Mouse (Mus musculus) adrenal gland, adult 18-20 months (tissue): ENCODE measurements around the gene Ppfia3. TPM values are rescaled to one million over a fixed set of nuclear protein-coding genes. Genes with fewer than 3 reads are reported as not detected.
"Not testable (repeated sequence)": the region's sequence is repeated elsewhere in the genome, so short reads cannot be mapped to it uniquely, and the experiment has no call there.

Experiments
- DNase-seq, 2 experiments: peaks; one replicate each; pipeline ENCODE4 v3.0.0; 2021 to 2022; ENCODE audit warnings: low spot score in 2 of 2
- long read RNA-seq, 2 experiments: library from polyadenylated mRNA; stranded (forward); transcript quantifications; one replicate each; pipeline ENCODE4 v2.0.0; 2021
- total RNA-seq, 2 experiments: library from RNA; stranded (reverse); gene quantifications; 1 replicate in 1 of 2; 2 replicates in 1 of 2; pipeline ENCODE4 v1.2.3; 2021

The Ppfia3 gene
- total RNA-seq = 1 to 10 TPM; 1.7 to 3.2 TPM
- long read RNA-seq, experiment 1 = 0 reads
- long read RNA-seq, experiment 2 = 0 reads

DNA sequence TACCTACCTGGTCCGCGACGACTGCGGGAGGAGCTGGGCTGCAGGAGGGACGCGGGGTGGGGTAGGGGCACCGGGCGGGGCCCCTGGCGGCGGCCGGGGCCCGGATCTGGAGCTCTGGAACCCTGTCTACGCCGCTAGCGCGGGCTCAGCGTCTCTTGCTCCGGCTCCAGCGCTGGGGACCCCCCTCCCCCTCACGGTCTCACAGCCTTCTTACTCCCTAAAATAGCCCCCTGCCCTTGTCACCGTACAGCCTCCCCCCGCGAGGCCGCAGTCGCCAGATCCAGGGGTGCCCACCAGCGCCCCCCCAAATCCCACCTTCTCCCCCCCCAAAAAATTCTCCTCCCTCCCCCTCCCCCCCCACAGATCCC is at the start of gene Ppfia3:
Ppfia3 (minus strand) TSS at position 368 of the 368 bp plus-strand sequence.
- no peak for DNase-seq

DNA sequence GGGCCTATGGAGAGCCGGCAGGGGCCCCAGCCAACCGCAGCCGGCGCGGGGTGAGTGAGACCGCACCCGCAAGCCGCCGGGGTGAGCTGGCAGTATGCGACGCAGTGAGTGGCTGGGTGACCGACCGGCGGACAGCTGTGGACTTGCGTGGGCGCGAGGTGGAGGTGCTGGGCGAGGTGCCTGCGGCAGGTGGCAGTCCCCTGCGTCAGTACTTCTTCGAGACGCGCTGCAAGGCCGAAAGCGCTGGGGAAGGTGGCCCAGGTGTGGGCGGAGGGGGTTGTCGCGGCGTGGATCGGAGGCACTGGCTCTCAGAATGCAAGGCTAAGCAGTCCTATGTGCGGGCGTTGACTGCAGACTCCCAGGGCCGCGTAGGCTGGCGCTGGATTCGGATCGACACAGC is 48.8 kb upstream of the Ppfia3 start:
- no peak for DNase-seq

DNA sequence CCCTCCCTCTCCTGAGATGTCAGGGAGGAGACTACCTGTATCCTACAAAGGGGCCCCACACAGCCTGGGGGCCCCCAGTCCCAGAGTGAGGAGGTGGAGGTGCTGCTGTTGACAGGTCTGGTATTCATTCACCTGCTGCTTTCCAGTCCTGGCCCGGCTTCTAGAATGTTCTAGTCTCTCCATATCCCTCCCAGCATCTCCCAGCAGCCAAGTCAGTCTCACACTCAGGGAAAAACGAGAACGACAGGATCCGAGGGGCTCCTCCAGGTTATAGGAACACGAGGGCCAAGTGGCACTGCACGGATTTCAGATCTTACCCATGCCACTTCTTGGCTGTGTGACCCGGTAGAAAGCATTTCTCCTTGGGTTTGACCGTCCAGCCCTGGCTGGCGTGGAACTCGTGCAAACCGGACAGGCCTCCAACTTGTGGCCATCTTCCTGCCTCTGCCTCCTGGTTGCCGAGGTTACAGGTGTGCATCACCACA is 48.0 kb upstream of the Ppfia3 start:
- DNase-seq = no peak

DNA sequence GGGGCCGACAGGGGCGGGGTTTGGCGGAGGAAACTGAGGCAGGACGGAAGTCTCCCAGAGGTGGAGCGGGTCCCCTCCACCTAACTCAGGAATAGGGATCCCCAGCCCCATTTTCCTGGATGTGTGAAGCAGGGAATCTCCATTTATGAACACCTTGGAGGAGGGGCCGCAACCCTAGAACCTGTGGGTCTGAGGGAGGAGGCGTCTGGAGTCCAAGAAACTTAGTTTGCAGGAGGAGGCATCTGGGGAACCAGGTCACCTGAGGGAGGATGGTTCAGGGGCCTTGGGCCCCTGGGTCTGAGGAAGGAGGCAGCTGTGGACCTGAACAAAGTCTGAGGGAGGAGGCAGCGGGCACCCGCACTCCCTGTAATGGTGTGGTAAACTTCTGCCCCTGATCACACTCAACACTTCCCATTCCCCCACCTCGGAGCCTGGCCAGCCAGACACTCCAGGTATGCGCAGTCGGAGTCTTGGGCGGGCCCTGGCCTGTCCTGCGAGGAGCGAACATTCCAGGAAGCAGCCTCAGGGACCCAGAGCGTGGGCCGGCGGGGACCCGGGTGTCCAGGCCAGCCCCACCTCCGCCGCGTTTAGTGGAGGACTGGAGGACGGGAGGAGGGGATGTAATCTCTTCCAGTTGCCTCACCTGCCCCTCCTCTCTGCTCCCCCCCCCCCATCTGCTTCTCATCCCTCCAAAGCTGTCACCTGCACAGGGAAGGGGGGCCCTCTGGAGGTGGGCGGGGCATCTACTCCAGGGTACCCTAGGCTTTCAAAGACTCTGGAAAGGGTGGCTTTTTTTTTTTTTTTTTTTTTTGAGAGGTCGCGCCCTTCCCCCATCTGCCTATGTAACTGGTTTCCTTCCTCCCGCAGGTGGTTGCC is 47.3 kb upstream of the Ppfia3 start:
- DNase-seq = no peak

DNA sequence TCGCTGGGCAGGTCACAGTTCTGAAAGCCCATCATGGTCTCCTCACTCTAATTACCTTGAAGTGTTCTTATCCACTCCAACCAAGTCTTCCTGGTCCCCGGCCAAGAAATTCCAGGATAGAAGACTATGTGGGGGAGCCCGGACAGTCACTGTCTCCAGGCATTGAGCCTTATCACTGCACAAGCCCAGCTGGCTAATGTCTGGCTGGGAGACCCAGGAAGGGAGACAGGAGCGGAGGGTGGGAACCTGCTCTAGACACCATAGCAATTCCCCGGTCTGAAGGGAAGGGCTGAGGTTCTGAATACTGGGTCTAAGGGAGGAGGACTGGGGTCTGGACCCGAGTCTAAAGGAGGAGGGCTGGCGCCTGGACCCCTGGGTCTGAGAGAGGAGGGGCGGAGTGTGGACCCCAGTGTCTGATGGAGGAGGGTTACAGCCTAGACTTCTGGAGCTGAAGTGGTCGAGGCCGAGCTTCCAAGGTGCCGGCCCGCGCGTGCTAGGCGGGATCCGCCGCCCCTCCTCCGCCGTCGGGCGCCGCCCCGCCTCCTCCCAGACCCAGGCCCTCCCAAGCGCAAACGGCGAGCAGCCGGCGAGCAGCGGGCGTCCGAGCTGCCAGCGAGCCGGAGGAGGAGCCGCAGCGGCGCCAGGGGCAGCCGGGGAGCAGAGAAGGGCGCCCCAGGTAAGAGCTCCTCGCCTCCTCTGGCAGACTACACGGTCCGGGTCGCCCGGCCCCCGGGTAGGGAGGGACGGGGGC is 46.5 kb upstream of the Ppfia3 start, which contains the start of gene Ntf5:
Ntf5 (plus strand) TSS at position 583 of the 751 bp plus-strand sequence.
- DNase-seq = no peak

DNA sequence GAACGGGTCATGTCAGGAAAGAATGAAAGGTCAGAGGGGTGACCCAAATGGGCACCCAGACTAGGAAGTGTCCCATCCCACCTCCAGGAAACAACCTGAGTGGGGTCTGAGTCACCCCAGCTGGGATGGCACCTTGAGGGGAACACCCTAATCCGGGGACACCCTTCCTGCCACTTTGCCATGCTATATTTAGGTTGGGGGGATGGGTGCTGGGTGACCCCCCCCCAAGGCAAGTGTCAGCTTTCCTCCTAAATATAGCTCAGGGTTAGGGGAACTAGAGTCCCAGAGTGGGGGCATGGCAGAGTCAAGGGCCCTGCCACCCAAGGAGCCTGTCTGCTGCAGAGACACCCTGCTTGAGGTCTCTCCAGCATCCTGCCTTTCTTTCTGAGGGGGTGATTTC is 45.6 kb upstream of the Ppfia3 start:
- no peak for DNase-seq

DNA sequence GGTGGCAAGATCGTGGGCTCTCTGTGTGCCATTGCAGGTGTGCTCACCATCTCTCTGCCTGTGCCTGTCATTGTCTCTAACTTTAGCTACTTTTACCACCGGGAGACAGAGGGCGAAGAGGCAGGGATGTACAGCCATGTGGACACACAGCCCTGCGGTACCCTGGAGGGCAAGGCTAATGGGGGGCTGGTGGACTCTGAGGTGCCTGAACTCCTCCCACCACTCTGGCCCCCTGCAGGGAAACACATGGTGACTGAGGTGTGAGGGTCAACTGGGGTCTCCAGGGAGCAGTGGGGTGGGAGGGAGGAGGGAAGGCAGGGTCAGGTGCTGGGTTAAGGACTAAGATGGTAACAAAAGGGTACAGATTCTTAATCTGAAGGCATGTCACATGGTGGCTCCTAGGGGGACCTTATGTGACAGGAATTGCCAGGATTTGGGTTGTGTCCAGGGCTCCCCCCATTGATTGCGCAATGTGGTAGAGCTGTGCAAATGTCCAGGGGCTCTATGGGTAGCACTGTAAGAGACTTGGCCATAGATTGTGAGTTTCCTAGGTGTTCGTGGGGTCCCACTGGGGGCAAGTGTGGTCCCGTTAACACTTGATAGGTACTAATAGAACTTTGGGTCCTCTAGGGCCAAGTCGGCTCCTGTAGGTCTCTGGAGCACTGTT is 42.8 kb upstream of the Ppfia3 start:
- DNase-seq = no peak

DNA sequence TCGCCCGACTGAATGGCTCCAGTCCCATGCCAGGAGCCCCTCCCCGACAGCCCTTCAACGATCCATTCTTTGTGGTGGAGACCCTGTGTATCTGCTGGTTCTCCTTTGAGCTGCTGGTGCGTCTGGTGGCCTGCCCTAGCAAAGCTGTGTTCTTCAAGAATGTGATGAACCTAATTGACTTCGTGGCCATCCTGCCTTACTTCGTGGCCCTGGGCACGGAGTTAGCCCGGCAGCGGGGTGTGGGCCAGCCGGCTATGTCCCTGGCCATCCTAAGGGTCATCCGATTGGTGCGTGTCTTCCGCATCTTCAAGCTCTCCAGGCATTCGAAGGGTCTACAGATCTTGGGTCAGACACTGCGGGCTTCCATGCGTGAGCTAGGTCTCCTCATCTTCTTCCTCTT is 42.1 kb upstream of the Ppfia3 start:
- DNase-seq = no peak

DNA sequence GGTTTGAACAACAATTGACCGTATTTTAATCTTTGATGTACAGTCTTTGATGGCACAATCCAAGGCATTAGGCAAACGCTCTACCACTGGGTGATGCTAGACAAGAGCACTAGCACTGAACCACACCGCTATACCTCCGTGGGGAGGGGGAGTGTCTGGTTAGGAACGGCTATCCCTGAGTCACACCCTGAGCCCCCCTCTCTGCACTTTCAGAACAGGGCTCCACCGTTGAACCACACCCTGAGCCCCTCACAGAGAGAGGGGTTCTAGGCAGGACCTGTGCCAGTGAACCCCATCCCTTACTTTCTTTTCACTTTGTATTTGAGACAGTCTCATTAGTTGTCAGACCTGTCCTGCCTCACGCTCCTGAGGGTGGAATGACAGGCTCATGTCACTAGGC is 41.5 kb upstream of the Ppfia3 start:
- no peak for DNase-seq

DNA sequence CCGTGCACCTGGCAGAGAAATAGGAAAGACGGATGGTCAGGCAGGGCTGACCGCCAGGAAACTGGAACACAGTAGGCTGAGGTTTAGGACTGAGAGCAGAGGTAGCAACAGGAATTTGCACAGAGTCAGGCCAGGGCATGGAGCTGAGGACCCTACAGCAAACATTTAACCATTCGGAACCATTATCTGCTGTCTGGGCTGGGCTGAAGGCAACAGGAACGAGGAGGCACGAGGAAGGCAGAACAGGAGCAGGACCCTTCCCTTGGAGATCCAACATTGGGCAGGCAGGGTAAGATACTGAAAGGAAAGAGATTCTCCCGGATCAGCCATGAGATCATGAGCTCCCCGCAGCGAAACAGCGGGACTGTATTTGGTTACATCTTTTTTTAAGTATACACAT is 41.0 kb upstream of the Ppfia3 start:
- DNase-seq = no peak

DNA sequence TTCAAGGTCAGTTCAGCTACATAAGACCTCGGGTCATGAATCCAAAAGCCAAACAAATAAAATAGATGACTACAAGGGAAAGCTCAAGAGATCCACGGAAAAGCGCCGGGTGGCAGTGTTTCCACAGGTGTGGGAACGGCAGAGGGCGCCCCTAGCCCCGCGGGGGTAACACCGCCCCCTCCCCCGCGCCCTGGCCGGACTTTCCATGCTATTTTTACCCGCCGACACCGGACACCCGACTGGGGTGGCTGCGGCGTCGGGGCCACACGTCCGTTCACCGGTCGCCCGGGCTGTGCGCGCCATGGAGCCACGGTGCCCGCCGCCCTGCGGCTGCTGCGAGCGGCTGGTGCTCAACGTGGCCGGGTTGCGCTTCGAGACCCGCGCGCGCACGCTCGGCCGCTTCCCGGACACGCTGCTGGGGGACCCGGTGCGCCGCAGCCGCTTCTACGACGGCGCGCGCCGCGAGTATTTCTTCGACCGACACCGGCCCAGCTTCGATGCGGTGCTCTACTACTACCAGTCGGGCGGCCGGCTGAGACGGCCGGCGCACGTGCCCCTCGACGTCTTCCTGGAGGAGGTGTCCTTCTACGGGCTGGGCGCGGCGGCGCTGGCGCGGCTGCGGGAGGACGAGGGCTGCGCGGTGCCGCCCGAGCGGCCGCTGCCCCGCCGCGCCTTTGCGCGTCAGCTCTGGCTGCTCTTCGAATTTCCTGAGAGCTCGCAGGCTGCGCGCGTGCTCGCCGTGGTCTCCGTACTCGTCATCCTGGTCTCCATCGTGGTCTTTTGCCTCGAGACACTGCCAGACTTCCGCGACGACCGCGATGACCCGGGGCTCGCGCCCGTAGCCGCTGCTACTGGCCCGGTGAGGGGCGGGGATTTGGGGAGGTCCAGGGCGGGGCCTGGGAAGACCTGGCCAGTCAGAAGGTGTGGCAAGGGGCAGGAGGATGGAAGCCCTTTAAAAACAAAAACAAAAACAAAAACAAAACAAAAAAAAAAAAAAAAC is 39.6 kb upstream of the Ppfia3 start:
- DNase-seq = no peak

DNA sequence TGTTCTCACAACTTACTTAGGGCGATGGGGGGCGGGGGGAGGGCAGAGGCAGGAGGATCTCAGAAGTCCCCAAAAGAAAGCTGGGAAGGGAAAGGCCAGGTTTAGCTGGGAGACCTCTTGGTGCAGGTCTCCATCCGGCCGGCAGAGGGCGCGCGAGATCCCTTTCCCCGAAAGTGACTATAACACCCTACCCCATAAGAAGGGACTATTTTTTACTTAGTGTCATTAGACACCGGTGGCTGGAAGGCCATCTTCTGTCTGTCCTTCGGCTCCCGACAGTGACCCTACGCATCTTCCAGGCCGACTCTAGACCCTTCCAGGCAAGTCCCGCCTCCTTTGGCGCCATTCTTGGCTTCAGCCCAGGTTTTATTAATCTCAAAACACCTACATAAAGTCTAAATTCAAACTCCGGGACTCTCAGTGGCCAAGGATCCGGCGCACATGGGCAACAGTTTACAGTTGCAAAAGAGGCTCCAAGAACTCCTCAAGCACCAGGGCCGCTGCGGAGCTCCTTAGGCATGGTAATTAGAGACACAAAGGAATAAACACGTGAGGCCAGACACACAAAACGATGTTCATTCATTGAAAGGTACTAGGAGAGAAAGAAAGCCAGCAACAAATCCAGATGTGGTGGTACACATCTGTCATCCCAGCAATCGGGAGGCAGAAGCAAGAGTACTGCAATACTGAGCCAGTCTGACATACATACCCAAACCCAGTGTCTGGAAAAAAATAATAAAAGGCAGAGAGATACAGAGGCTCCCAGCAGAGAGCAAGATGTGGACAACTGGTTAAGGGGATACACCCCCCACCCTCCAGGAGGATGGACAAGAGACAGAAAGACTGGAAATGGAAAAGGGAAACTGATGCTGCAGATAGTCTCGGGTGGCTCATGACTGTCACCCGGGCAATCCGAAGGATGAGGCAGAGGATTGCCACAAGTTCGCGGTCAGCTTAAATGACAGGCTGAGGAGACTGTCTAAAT is 38.6 kb upstream of the Ppfia3 start, which contains the start of gene Kcna7:
Kcna7 (plus strand) TSS at position 563 of the 985 bp plus-strand sequence.
- DNase-seq = peak; percentile 75 to 82

DNA sequence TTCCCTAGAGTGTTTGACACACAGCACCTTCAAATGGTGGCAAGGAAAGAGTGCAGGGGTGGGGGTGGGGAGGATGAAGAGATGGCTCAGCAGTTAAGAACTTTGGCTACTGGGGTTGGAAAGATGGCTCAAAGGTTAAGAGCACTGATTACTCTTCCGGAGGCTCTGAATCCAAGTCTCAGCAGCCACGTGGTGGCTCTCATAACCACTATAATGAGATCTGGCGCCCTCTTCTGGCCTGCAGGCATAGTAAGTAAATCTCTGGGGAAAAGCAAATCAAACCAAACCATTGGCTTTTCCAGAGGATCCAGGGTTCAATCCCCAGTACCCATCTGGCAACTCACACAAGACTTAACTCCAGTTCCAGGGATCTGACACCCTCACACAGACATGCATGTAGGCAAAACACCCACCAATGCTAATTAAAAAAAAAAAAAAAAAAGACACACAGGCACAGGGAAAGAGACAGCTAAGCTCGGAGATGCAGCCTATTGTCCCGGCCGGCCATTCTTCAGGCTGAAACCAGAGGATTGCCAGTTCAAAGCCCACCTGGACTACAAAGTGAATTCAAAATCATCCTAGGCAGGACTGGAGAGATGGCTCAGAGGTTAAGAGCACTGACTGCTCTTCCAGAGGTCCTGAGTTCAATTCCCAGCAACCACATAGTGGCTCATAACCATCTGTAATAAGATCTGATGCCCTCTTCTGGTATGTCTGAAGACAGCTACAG is 36.9 kb upstream of the Ppfia3 start:
- peak; percentile 53 to 71 for DNase-seq

DNA sequence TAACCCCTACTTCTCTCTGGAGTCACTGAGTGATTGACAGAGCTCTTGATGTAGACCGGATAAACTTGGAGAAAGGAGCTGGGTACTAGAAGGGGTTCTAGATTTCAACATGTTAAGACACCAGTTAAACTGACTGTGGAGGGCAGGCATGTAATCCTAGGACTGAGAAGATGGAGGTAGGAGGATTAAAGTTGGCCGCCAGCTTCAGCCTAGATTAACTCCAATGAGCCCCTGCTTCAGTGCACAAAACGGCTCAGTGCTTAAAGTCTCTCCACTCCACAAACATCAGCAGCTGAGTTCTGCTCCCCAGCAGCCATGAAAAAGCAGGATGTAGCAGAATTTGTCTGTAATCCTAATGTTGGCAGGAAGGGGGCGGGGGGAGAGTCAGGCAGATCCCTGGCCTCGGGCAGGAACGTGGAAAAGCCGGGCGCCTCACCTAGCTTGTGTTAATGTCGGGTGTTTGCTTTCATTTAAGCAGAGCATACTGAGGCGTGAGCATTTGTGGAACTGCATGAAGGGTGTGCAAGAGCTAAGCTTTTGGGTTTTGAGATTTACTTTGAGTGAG is 34.8 kb upstream of the Ppfia3 start:
- no peak for DNase-seq

DNA sequence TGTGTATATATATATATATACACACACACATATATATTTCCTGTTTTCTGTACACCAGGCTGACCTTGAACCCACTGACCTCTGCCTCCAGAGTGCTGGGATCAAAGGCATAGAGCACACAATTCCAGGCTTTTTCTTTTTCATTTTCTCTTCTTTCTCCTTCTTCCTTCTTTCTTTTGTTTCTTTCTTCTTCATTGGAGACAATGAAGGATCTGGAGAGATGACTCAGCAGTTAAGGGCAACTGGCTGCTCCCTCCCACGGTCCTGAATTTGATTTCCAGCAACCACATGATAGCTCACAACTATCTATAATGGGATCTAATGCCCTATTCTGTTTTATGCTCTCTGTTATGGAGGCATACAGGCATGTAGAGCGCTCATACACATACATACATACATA is 30.0 kb upstream of the Ppfia3 start:
- no peak for DNase-seq

DNA sequence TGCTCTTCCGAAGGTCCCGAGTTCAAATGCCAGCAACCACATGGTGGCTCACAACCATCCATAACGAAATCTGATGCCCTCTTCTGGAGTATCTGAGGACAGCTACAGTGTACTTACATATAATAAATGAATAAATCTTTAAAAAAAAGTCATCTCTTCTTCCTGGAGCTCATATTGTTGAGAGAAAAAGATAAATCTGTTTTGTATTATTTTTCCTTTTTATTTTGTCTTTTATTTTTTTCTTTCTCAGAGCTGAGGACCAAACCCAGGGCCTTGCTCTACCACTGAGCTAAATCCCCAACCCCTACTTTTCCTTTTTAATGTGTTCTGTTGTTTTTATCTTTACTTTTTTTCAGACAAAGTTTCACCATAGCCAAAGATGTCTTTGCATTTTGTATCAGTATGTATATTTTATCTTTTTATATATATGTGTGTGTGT is 29.5 kb upstream of the Ppfia3 start:
- not testable (repeated sequence) for DNase-seq

DNA sequence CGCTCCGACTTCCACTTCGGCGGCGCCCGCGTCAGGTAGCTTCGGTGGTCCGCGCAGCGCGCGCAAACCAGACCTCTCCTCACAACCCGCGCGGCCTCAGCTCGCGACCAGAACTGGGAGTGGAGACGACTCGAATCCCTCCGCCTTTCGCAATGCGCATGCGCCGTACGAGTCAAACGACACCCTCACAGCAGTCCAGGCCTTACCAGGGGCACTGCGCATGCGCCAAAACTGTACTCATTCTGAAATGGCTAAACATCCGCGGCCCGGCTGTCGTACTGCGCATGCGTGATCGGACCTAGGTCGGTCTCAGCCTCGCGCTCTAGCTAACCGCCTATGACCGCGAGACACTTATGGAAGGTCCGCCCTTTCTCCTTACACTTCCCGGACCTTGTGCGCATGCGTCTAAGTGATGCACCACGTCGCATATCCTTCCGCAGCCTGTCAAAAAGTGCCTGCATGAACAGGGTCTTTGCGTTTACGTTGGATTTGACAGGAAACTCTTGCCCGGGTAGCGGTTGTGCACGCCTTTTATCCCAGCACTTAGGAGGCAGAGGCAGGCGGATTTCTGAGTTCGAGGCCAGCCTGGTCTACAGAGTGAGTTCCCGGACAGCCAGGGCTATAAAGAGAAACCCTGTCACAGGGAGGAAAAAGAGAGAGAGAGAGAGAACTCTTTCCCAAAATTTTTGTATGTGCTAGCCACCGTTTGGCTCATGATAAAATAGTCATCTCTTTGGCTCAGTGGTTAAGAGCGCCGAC is 28.9 kb upstream of the Ppfia3 start, which contains the start of gene Snrnp70:
Snrnp70 (minus strand) TSS at position 165 of the 759 bp plus-strand sequence.
- DNase-seq = peak; percentile 100
